Mouse (Mus musculus) stomach, embryonic 14.5 days (tissue): Measurements from ENCODE around the gene Vdac2. TPM values are rescaled to one million over a fixed set of nuclear protein-coding genes. Genes with fewer than 3 reads are reported as not detected.

Source experiments
- ATAC-seq: fragments of 200-750 bp; cut with Nextera tagmentation; 2 replicates; pipeline ENCODE4 v1.8.0; 2017; ENCODE audit warnings: low read depth, moderate TSS enrichment; ENCODE audit not compliant: insufficient number of reproducible peaks, insufficient read depth, low FRiP score
- H3K27ac ChIP-seq: fragments of 300-500 bp; sonication (generic); 2 replicates; pipeline ENCODE4 v1.5.1; 2014; ENCODE audit warnings: mild to moderate bottlenecking, low read length, moderate library complexity, mixed read lengths
- H3K27me3 ChIP-seq: fragments of 300-500 bp; sonication (generic); 2 replicates; pipeline ENCODE4 v1.6.1; 2014; ENCODE audit warnings: low read length, control low read depth, mixed read lengths; ENCODE audit not compliant: control insufficient read depth, insufficient read depth
- H3K36me3 ChIP-seq: fragments of 300-500 bp; sonication (generic); 2 replicates; pipeline ENCODE4 v1.6.1; 2014; ENCODE audit warnings: mild to moderate bottlenecking, control low read depth, low read length, moderate library complexity, mixed read lengths; ENCODE audit not compliant: control insufficient read depth, insufficient read depth
- H3K4me1 ChIP-seq: fragments of 300-500 bp; sonication (generic); 2 replicates; pipeline ENCODE4 v1.6.1; 2014; ENCODE audit warnings: low read length, control low read depth, mixed read lengths; ENCODE audit not compliant: control insufficient read depth, insufficient read depth
- H3K4me2 ChIP-seq: fragments of 300-500 bp; sonication (generic); replicated peaks from 2 replicates; pipeline ENCODE4 v1.6.1; 2014; ENCODE audit warnings: low read depth, low read length, control low read depth
- H3K4me3 ChIP-seq: fragments of 300-500 bp; sonication (generic); 2 replicates; pipeline ENCODE4 v1.5.1; 2014; ENCODE audit warnings: low read depth, low read length, control low read depth
- H3K9ac ChIP-seq: fragments of 300-500 bp; sonication (generic); replicated peaks from 2 replicates; pipeline ENCODE4 v1.6.1; 2014; ENCODE audit warnings: low read depth, mild to moderate bottlenecking, control low read depth, low read length, moderate library complexity, mixed read lengths
- H3K9me3 ChIP-seq: fragments of 300-500 bp; sonication (generic); 2 replicates; pipeline ENCODE4 v1.6.1; 2016; ENCODE audit warnings: low read depth, low read length, control low read depth; ENCODE audit not compliant: control insufficient read depth
- WGBS: fragments of 180-500 bp; shearing (Covaris S2); extraction: QIAGEN DNeasy Blood & Tissue Kit; methylation state at CpG from one replicate; pipeline ENCODE4 v1.1.7; 2014; 5-methylcytosine and 5-hydroxymethylcytosine counted together
- polyA plus RNA-seq: library from polyadenylated mRNA; unstranded; fragments of >200 nt; fragmentation: Nextera tagmentation; extraction: Ambion mirVana; gene quantifications from 2 replicates; pipeline ENCODE4 v1.2.1, GENCODE M21; 2014

The Vdac2 gene
- 271 and 278 TPM in 2 replicates for polyA plus RNA-seq

- no peaks in the 10 kb centered on the region for H3K9me3 ChIP-seq
Measured at GRCm38 (mm10) chr14:21824938-21825337, at the start of gene Vdac2. TSS of gene Vdac2 (plus strand) at chr14:21825238.

GRCm38 (mm10) chr14:21776201-21776600 is 48.8 kb upstream of the Vdac2 start:
- Histone ChIP-seq H3K36me3 (peaks cover 10% of the 10 kb centered on the region), H3K27ac (no peak overlapping the region), H3K9me3 (no peaks in the 10 kb centered on the region), H3K9ac (no peak overlapping the region), H3K4me1 (no peaks in the 10 kb centered on the region), H3K4me3 (no peak overlapping the region), H3K4me2 (no peak overlapping the region), H3K27me3 (no peaks in the 10 kb centered on the region)
- no peak for ATAC-seq
- 92% methylated on average over 4 of the region's 4 CpGs for WGBS

More at GRCm38 (mm10) chr14:21824938-21825337, at the start of gene Vdac2:
- H3K4me1 ChIP-seq, result peaks cover 6% of the 10 kb centered on the region
- H3K9ac ChIP-seq, result no peak within 1 kb of the TSS
- no peak within 1 kb of the TSS for H3K4me2 ChIP-seq
- H3K27ac ChIP-seq, result no peak within 1 kb of the TSS
- H3K36me3 ChIP-seq, result no peaks in the 10 kb centered on the region
- no peaks in the 10 kb centered on the region for H3K27me3 ChIP-seq
- ATAC-seq, result no peak
- 89% methylated on average over 2 of the region's 2 CpGs for WGBS
- no peak within 1 kb of the TSS for H3K4me3 ChIP-seq

- Histone ChIP-seq H3K4me3 (no peak overlapping the region), H3K9ac (no peak overlapping the region), H3K4me1 (no peaks in the 10 kb centered on the region), H3K9me3 (no peaks in the 10 kb centered on the region), H3K36me3 (peaks cover 9% of the 10 kb centered on the region; the same call in 1 of the 2 replicates), H3K27ac (no peak overlapping the region), H3K27me3 (no peaks in the 10 kb centered on the region), H3K4me2 (no peak overlapping the region)
- ATAC-seq, result no peak
- WGBS, result 89% methylated on average over 4 of the region's 4 CpGs
Measured at GRCm38 (mm10) chr14:21786500-21786899, 38.5 kb upstream of the Vdac2 start.

GRCm38 (mm10) chr14:21787374-21787773 is 37.7 kb upstream of the Vdac2 start:
- H3K27me3 ChIP-seq, result no peaks in the 10 kb centered on the region
- ATAC-seq, result no peak
- peaks cover 9% of the 10 kb centered on the region; the same call in 1 of the 2 replicates for H3K36me3 ChIP-seq
- no peak overlapping the region for H3K9ac ChIP-seq
- no peaks in the 10 kb centered on the region for H3K4me1 ChIP-seq
- H3K4me2 ChIP-seq, result no peak overlapping the region
- no peak overlapping the region for H3K4me3 ChIP-seq
- no peak overlapping the region for H3K27ac ChIP-seq
- 79% methylated on average over 3 of the region's 3 CpGs for whole genome bisulfite sequencing
- H3K9me3 ChIP-seq, result no peaks in the 10 kb centered on the region

- Histone ChIP-seq H3K36me3 (peaks cover 11% of the 10 kb centered on the region; the same call in 1 of the 2 replicates), H3K27me3 (no peaks in the 10 kb centered on the region), H3K27ac (no peak overlapping the region), H3K4me3 (no peak overlapping the region), H3K4me1 (no peaks in the 10 kb centered on the region), H3K4me2 (no peak overlapping the region), H3K9ac (no peak overlapping the region), H3K9me3 (no peaks in the 10 kb centered on the region)
- no peak for ATAC-seq
- 91% methylated on average over 5 of the region's 5 CpGs for WGBS
Measured at GRCm38 (mm10) chr14:21788121-21788520, 36.9 kb upstream of the Vdac2 start.

GRCm38 (mm10) chr14:21790585-21791251 is 34.3 kb upstream of the Vdac2 start:
- Histone ChIP-seq H3K9ac (no peak overlapping the region), H3K4me2 (no peak overlapping the region), H3K9me3 (no peaks in the 10 kb centered on the region), H3K27ac (no peak overlapping the region), H3K4me3 (no peak overlapping the region), H3K36me3 (peaks cover 3% of the 10 kb centered on the region; the same call in 1 of the 2 replicates), H3K4me1 (peaks cover 5% of the 10 kb centered on the region; the same call in 1 of the 2 replicates), H3K27me3 (no peaks in the 10 kb centered on the region)
- WGBS, result 87% methylated on average over 9 of the region's 9 CpGs
- no peak for ATAC-seq

GRCm38 (mm10) chr14:21791722-21792121 is 33.3 kb upstream of the Vdac2 start:
- no peak overlapping the region for H3K9ac ChIP-seq
- peaks cover 2% of the 10 kb centered on the region; the same call in 1 of the 2 replicates for H3K36me3 ChIP-seq
- no peak overlapping the region for H3K27ac ChIP-seq
- no peak for ATAC-seq
- no peak overlapping the region for H3K4me3 ChIP-seq
- no peaks in the 10 kb centered on the region for H3K9me3 ChIP-seq
- peaks cover 5% of the 10 kb centered on the region; the same call in 1 of the 2 replicates for H3K4me1 ChIP-seq
- no peak overlapping the region for H3K4me2 ChIP-seq
- no peaks in the 10 kb centered on the region for H3K27me3 ChIP-seq
- 92% methylated on average over 4 of the region's 4 CpGs for WGBS

- 91% methylated on average over 6 of the region's 6 CpGs for WGBS
- Histone ChIP-seq H3K4me2 (no peak overlapping the region), H3K27ac (no peak overlapping the region), H3K4me3 (no peak overlapping the region), H3K36me3 (peaks cover 2% of the 10 kb centered on the region; the same call in 1 of the 2 replicates), H3K9me3 (no peaks in the 10 kb centered on the region), H3K27me3 (no peaks in the 10 kb centered on the region), H3K4me1 (peaks cover 5% of the 10 kb centered on the region; the same call in 1 of the 2 replicates), H3K9ac (no peak overlapping the region)
- ATAC-seq, result no peak
Measured at GRCm38 (mm10) chr14:21792250-21792649, 32.8 kb upstream of the Vdac2 start.
